20 mouse cellular contexts compared by ENCODE assay signal in genomic region chr11:104452709-104453108, GRCm38 (mm10). TPM values are rescaled to one million over a fixed set of nuclear protein-coding genes. Genes with fewer than 3 reads are reported as not detected.
A peak's percentile ranks its signal among the peaks of the same experiment; 100 is the strongest.
DNase-seq lines count a peak whose midpoint lies in the region; ATAC-seq and TF ChIP-seq lines count a peak whose summit lies in the region.
"Had no signal": no experiment of that assay in that cellular context is flagged by ENCODE, and none has a peak within 500 bp of the region (broad histone marks: within the 10 kb centered on the region; RNA-seq: fewer than 3 reads in every experiment).

No protein-coding gene starts in this region.

- TF ChIP-seq CTCF in liver, postnatal 0 days (IDR thresholded peaks at IDR 0.05; ENCODE audit: low read depth) = no peak

- DNase-seq in liver, embryonic 13.5 days = no peak
- DNase-seq in liver, postnatal 0 days = no peak
- no peak for DNase-seq in spleen, postnatal 36 days (ENCODE audit: low spot score in 2 of 2)
- no peak for DNase-seq in embryo, embryonic 10 days (ENCODE audit: low spot score)
- DNase-seq in hindbrain, embryonic 10.5 days (ENCODE audit: low spot score) = no peak
- DNase-seq: adrenal gland, adult 2 months; adrenal gland, postnatal 25 days; cerebellum, adult 18-20 months; cerebellum, adult 9-11 months; embryo, embryonic 11 days; gastrocnemius, postnatal 10 days; heart, adult 18-20 months; heart, postnatal 14 days had no signal

- no peak overlapping the region for H3K4me3 ChIP-seq in liver, embryonic 13.5 days (replicated peaks)
- H3K4me3 ChIP-seq in liver, postnatal 0 days (ENCODE audit: low read depth, low read length) = no peak overlapping the region
- H3K4me3 ChIP-seq in hindbrain, embryonic 10.5 days = no peak overlapping the region
- H3K4me3 ChIP-seq: embryonic facial prominence, embryonic 15.5 days; forebrain, embryonic 12.5 days; heart, embryonic 10.5 days had no signal

- H3K4me1 ChIP-seq in liver, embryonic 13.5 days (replicated peaks) = peaks cover 26% of the 10 kb centered on the region
- H3K4me1 ChIP-seq in liver, postnatal 0 days (ENCODE audit: insufficient read depth) = 0 out of 2 replicates have a peak, but pooled peaks cover 2% of the 10 kb centered on the region
- H3K4me1 ChIP-seq in hindbrain, embryonic 10.5 days (replicated peaks) = no peaks in the 10 kb centered on the region
- H3K4me1 ChIP-seq: embryonic facial prominence, embryonic 15.5 days; forebrain, embryonic 12.5 days; heart, embryonic 10.5 days had no signal

- peak; percentile 72 for ATAC-seq in erythroid progenitor cell, adult 5-6 weeks (replicated peaks; ENCODE audit: low FRiP score, poor library complexity, severe bottlenecking)
- ATAC-seq in liver, embryonic 13.5 days (ENCODE audit: low read depth) = peak; percentile 82
- ATAC-seq in liver, postnatal 0 days = peak; percentile 58; the same call in 1 of the 2 replicates
- ATAC-seq: forebrain, embryonic 16.5 days had no signal

- no peaks in the 10 kb centered on the region for H3K27me3 ChIP-seq in liver, embryonic 13.5 days
- no peaks in the 10 kb centered on the region for H3K27me3 ChIP-seq in liver, postnatal 0 days (ENCODE audit: insufficient read depth, low read length)
- no peaks in the 10 kb centered on the region for H3K27me3 ChIP-seq in hindbrain, embryonic 10.5 days (ENCODE audit: insufficient read depth, poor library complexity, severe bottlenecking)
- H3K27me3 ChIP-seq: CH12.LX; embryonic facial prominence, embryonic 15.5 days; forebrain, embryonic 12.5 days had no signal

- H3K9ac ChIP-seq in liver, embryonic 13.5 days = no peak overlapping the region
- H3K9ac ChIP-seq in liver, postnatal 0 days (replicated peaks) = no peak overlapping the region
- H3K9ac ChIP-seq: embryonic facial prominence, embryonic 15.5 days; forebrain, embryonic 12.5 days; hindbrain, embryonic 14.5 days had no signal

- 83% methylated on average over 1 of the region's 1 CpGs for WGBS in liver, embryonic 13.5 days (ENCODE audit: insufficient replicate concordance)
- WGBS in liver, postnatal 0 days (ENCODE audit: insufficient replicate concordance) = 78% methylated on average over 1 of the region's 1 CpGs
- WGBS in hindbrain, embryonic 10.5 days = 98% methylated on average over 1 of the region's 1 CpGs

- no peak overlapping the region for H3K27ac ChIP-seq in liver, embryonic 13.5 days
- H3K27ac ChIP-seq in liver, postnatal 0 days (ENCODE audit: low read depth) = no peak overlapping the region
- H3K27ac ChIP-seq in hindbrain, embryonic 10.5 days = no peak overlapping the region
- H3K27ac ChIP-seq: embryonic facial prominence, embryonic 15.5 days; forebrain, embryonic 12.5 days; heart, embryonic 10.5 days; hindbrain, embryonic 14.5 days had no signal

- H3K9me3 ChIP-seq in liver, embryonic 13.5 days (replicated peaks) = no peaks in the 10 kb centered on the region
- no peaks in the 10 kb centered on the region for H3K9me3 ChIP-seq in liver, postnatal 0 days (ENCODE audit: low read length)
- no peaks in the 10 kb centered on the region for H3K9me3 ChIP-seq in hindbrain, embryonic 10.5 days
- H3K9me3 ChIP-seq: embryonic facial prominence, embryonic 15.5 days; forebrain, embryonic 12.5 days; heart, embryonic 10.5 days had no signal

- H3K36me3 ChIP-seq in liver, embryonic 13.5 days = no peaks in the 10 kb centered on the region
- H3K36me3 ChIP-seq in liver, postnatal 0 days (replicated peaks; ENCODE audit: insufficient read depth, low read length) = no peaks in the 10 kb centered on the region
- H3K36me3 ChIP-seq in hindbrain, embryonic 10.5 days = peaks cover 25% of the 10 kb centered on the region
- H3K36me3 ChIP-seq: embryonic facial prominence, embryonic 15.5 days; forebrain, embryonic 12.5 days had no signal

- TF ChIP-seq EP300 in liver, postnatal 0 days (IDR thresholded peaks at IDR 0.05; ENCODE audit: low read depth) = 0 out of 2 replicates have a peak, but pooled peaks have one; percentile 29

- H3K4me2 ChIP-seq in liver, embryonic 13.5 days = no peak overlapping the region
- no peak overlapping the region for H3K4me2 ChIP-seq in liver, postnatal 0 days (ENCODE audit: low read depth, low read length)
- H3K4me2 ChIP-seq: embryonic facial prominence, embryonic 15.5 days; forebrain, embryonic 12.5 days; hindbrain, embryonic 14.5 days had no signal

RNA-seq across cellular contexts. Expression of gene Kansl1, which starts 16.0 kb away (rescaled TPM):
- total RNA-seq in erythroid progenitor cell, adult 5-6 weeks (2015; ENCODE audit: low replicate concordance) = 29.8 and 31.7 TPM in 2 replicates
- total RNA-seq in erythroid progenitor cell, adult 5-6 weeks (2017; ENCODE audit: low replicate concordance) = 19.8 and 23.9 TPM in 2 replicates
- polyA plus RNA-seq in liver, embryonic 13.5 days (2015; fragmentation: Nextera tagmentation; extraction: Ambion mirVana) = 4.8 and 6.4 TPM in 2 replicates
- polyA plus RNA-seq in liver, postnatal 0 days (2015; fragmentation: Nextera tagmentation; extraction: Ambion mirVana) = 3.8 and 4.1 TPM in 2 replicates
- 28.9 TPM in 2 replicates for polyA plus RNA-seq in hindbrain, embryonic 10.5 days (2016; fragmentation: Nextera tagmentation; extraction: Ambion mirVana)
